Mouse (Mus musculus) right cerebral cortex, postnatal 4 days (tissue): Measurements from ENCODE around the gene Gabrr3.
A peak's percentile ranks its signal among the peaks of the same experiment; 100 is the strongest.
"Not testable (repeated sequence)": the region's sequence is repeated elsewhere in the genome, so short reads cannot be mapped to it uniquely, and the experiment has no call there.

ENCODE experiments used
- DNase-seq: peaks from one replicate; pipeline ENCODE4 v3.0.0-alpha.2; 2022

The Gabrr3 gene

DNA sequence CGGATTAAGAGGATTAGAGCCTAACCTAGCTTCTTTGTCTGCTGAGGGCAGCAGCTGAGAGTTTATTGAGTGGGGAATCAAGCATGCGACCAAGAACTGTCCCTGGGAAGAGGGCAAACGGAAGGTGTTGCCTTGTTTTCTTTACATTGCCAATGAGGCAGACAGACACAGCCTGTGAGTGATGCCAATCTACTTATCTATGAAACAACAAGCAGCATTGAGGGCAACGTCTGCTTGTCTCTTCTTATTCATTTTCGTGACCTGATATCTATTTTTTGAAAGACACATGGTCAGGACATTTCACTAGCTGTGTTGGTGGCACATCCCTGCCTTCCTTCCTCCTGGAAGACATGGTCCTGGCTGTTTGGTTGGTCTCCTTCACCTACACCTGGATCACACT lies at the start of gene Gabrr3:
Gene Gabrr3, plus strand, starts transcription at position 301 of the 400 bp plus-strand sequence.
- DNase-seq = no peak

DNA sequence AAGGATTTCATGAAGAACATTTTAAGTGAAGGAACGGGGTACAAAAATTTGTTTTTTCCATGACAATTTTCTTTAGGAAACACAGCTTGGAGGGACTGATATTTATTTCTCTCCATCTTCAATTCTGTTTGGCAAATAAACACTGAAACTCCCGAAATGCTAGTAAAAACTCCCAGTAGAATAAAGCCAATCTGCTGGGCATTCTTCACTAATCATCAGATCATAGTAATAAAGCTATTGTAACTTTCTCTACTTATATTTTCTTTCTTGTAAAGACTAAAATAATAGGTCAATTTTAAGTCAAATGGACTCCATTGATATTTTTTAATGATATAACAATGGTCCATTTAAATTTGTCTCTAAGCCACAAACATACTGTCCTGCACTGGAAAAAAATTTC lies 43.2 kb upstream of the Gabrr3 start, which contains the start of gene Olfr209:
Gene Olfr209, minus strand, starts transcription at position 101 of the 400 bp plus-strand sequence.
- no peak for DNase-seq

DNA sequence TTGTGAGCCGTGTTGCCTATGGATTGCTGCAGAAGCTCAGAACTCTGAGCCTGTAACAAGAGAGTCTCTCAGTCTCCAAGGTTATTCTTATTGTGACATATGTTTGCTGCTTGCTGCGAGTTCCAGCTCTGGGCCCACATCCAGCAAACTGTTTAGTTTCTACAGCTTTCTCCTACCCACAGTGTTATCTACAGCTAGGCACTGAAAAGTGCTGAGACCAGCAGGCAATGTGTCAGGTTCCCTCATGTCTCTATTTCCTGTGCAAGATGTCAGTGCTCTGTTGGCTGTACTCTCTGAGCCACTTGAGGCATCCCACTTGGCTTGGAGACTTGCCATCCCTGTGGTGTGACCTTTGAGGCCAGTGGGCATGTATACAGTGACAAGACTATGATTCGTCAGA lies 13.8 kb upstream of the Gabrr3 start:
- DNase-seq = peak; percentile 62

DNA sequence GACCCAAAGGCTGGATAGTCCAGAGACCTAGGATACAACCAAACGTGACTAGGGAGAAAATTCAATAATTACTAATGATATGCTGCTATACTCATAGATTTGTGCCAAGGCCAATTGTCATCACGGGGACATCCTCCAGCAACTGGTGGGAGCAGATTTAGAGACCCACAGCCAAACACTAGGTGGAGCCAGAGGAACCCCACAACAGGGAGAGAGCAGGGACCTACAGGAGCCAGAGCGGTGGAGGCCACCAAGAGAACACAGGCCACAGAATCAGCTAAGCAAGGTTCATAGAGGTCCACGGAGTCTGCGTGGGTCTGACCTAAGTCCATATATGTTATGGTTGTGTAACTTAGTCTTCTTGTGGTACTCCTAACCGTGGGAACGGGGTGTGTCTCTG lies 6.0 kb upstream of the Gabrr3 start:
- DNase-seq = no peak

DNA sequence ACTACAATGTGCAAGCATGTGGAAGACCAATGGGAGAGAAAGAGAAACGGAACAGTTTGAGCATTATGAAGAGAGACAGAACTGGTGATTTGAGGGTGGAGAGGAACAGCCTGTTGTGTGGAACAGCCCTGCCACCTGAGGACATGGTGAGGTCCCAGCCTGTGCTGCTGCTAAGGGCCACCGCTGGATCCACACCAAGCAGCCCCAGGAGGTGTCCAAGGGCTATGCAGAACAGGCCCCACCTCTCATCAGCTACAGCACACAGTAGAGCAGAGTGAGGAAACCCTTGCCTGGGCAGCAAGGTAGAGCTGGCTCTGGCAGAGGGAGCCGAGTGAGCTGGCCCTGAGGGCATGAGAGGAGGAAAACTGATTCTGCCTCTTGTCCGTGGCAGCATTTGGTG lies 5.1 kb upstream of the Gabrr3 start:
- no peak for DNase-seq

DNA sequence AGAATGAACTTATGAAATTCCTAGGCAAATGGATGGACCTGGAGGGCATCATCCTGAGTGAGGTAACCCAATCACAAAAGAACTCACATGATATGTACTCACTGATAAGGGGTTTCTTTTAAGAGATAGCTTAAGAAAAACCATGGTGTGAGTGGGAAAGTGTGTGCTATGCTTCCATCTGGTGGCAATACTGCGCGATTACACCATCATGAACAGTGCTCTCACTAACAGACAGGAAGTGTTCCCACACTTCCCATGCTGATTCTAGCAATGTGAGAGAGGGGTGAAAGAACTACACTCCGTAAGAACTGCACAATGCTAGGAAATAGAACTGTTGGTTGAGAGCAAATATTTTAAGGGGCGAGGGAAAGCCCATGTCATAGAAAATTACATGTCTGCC lies 3.4 kb upstream of the Gabrr3 start:
- no peak for DNase-seq

DNA sequence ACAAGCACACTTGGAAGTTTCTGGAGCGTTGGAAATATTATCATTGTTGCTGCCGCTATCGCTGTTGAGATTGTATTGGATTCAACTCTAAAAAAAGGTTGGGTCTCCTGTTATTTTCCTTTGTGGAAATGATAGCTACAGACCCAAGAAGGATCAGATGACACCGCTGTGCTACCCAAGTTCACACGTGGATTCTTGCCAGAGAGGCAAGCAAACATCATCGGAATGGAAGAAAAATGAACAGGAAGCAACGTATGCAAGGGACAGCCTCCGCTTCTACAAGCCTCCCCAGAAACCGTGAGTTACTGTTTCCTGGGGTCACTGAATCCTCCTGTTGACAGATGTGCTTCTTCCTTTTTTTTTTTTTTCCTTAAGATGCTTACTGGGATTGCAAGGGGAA lies 2.3 kb upstream of the Gabrr3 start:
- no peak for DNase-seq

DNA sequence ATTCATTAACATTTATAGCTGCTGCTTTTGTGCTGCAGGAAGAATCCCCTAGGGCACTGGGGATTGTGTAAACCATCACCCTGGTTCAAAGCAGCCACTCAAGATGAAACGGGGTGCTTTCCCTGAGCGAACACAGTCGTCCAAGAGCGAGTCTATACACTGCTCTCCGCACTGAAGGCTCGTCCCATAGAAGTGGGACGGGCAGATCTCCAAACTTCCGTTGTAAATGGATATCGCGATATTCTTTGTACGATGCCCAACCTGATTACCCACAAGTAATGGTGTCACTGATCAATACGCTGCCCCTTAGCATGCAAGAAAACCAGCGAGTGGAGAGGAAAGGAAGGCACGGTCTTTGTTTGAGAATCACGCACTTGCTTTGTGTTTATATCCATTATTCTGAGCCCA lies 2.2 kb downstream of the Gabrr3 start:
- no peak for DNase-seq

DNA sequence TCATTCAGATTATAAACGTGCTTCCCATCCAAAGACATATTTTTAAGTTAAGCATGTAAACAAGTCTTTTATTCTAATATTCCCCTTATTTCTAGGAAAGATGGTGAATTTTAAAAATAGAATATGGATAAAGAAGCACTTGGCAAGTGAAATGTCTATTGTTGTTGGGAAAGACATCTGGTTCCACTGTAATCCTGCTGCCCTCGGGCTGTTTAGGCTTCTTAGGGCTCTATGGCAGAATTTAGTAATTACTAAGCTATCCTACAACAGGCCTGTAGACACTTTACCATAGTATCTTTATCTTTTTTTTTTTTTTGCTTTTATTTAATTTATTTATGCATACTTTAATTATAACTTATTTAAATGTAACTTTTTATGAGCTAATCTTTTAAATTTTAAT lies 2.7 kb downstream of the Gabrr3 start:
- DNase-seq = no peak

DNA sequence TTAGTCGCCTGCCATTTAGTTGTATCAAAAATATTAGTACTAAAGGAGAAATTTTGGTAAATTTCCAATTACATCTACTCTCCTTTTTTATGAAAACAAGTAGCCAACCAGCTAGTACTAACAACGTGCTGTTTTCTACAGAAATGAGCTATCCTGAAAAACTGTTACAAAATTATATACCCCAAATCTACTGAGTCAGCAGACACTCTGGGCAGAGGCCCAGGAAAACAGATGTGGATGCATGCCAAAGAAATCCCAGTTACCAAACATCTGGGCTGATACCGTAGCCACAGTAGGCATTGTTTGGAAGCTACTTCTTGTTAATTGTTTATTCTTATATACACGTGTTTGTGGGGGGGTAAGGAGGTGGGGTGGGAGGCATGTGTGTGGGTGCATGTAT lies 6.3 kb downstream of the Gabrr3 start:
- DNase-seq = no peak

DNA sequence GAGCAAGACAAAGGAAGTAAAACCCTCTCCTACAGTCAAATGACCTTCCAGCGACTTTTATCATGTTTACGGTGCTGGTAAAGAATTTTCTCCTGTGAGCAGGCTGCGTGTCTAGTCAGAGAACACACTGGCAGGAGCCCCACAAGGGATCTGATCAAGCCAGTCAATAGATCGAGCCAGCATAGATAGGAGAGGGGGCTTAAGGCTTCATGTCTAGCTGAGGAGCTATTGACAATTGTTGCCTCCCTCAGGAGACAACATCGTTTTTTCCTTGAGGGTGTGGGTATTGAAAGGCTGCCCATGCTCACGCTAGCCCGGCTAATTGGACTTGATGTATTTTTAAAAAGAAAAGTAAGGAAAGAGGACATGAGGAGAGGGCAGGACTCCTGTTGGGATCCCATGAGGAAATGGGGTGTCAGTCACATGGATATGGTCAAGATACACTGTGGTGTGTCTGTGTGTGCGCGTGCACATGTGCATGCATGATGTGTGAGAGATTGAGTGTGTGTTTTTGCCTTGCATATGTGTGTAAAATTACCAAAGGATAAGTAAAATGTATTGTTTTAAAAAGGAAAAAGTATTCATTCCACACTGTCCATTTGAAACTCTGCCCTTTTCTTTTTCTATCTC lies 13.2 kb downstream of the Gabrr3 start:
- no peak for DNase-seq

DNA sequence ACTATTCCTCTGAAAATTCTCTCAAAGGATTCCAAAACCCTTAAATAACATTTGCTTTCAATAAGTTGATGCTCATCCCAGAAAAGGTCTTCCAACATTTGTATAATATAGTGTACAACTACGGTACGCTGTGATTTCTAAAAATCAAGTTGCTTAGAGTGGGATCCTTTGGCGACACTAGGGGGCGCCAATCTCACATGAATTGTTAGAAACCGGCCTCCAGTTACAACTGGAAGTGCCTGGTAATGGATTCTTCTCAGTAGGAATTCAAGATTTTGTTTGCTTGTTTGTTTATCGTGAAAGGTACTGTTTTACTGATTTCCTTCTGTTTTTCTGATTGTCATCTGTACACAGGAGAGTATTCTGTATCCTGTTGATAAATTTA lies 13.7 kb downstream of the Gabrr3 start:
- peak; percentile 87 for DNase-seq

DNA sequence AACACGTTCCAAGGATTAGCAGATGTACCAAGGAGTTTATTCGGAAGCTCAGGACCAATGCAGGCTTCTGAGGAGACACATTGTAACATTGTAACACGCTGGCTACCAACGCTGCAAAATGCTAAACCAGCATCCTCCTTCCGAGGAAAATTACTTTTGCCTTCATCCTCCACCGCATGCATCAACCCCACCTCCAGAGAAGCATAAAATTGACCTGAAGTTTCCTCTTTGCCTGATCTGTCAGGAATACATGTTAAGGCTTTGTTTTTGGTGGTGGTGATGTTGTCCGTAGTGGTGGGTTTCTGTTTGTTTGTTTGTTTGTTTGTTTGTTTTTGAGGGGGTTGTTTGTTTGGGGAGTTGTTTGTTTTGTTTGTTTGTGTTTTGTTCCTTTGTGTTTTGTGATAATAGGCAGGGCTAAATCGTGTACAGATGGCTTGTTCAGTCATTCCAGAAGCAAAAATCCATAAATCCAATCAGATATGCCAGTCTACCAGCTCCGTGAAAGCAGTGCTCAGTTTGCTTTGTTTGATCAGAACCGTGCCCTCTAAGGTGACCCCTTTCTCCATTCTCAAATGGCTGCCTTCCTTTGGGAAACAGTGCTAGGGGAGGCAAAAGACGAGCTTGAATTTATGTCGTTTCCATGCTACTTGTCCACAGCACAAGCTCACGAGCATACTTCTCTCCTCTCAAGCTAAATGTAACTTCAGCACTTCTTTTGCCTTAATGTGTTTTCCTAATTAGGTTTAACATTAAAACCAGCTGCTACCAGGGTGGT lies 14.6 kb downstream of the Gabrr3 start:
- no peak for DNase-seq

DNA sequence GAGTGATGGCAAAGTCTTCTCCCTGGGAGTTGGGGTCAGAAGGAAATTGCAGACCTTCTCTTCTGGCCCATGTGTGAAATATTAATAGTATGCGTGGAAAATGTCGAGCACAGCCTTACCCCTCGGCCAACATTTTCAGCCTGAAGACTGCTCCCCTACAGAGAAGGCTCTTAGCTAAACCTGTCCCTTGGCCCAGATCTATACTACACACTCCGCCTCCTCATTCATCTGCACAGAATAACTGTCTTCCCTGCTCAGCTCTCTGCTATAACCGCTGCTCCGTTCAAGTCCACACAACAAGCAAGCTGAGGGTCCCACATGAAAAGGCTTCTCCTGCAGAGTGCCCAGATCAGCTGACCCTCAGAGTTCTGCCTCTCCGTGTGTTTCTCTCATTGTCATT lies 20.8 kb downstream of the Gabrr3 start:
- DNase-seq = no peak

DNA sequence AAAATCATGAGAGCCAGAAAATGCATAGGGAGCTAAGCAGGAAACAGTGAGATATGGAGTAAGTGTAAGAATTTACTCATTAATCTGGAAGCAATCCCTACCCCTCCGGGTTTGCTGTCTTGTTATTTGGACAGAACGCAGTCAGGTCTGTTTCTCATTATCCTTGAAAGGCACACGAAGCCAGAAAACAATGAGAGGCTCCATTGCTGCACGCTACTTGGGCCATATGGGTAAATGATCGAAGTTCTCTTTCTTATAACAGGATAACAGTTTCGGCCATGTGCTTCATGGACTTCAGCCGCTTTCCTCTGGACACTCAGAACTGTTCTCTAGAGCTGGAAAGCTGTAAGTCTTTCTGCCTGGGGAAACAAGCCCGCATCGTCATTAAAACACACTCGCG lies 26.0 kb downstream of the Gabrr3 start:
- no peak for DNase-seq

DNA sequence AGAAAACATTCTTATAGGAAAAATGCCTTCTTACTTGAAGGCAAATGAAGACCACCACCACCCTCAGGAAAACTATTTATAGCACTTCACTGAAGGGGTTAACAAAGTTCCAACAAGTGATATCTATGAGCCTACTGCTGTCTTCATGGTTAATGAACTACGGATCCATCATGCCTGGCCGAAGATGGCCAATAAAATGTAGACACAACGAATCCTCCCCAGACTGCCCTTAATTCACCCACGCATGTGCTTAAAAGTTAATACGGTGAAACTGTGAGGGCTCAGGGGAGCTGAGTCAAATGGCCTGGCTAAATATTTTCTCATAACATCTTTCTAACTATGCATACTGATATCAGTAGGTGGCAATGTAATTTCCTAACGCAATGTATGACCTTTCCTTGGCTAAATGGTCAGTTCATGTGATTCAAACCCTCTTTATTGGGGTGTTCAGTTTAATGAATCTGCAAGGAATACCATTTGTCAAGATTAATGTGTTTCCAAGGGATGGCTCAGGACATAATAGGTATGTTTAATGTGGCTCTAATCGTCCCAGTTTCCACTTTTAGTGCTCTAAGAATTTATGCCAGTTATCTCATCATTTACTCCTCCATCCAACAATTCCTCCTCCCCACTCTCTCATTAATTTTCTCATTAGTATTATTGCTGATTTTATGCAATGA lies 37.9 kb downstream of the Gabrr3 start:
- DNase-seq = no peak

DNA sequence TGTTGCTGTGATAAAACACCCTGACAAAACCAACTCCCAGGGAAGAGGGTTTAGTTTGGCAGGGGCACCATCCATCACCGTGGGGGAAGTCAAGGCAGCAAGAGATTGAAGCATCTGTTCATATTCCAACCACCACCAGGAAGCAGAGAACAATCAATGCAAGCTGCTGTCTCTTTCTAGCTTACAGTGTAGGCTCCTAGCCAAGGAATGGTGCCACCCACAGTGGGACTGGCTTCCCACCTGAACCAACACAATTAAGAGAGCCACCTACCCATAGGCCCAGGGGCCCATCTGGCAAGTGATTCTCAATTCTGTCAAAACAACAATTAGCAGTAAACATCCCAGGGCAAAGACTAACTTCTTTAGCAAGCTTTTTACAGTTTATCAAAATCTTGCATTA lies 41.0 kb downstream of the Gabrr3 start:
- no peak for DNase-seq

DNA sequence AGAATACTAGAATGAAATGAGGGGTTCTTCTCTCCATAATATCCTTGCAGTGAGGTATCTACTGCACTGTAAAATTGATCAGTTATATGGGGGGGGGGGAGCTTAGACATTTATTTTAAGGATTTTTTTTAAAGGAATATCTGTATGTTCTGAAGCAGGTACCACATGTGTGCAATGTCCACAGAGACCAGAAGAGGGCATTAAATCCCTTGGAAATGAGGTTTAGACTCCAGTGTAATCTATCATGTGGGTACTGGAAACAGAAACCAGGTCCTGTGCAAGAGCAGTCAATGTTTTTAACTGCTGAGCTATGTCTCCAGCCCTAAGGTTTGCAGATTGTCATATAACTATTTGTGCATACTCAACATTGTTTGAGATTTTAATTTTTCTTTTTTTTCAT lies 42.0 kb downstream of the Gabrr3 start:
- DNase-seq = no peak

DNA sequence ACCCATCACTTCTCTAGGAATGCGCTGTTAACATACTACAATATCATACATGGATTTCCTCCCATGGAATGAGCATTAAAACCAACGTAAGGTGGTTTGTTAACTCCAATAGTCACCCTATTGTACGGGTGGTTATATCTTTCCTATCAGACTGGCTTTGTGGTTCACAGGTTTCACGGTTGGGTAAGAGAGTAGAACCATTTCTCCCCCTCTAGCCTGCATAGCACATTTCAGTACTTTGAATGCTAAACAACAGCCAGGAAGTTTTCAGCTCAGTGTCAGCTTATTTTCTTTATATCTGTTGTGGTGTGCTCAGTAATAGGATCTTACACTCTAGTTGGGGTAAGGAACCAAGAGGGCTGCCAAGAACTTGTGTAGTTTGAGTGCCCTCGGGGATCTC lies 44.7 kb downstream of the Gabrr3 start:
- DNase-seq = no peak

DNA sequence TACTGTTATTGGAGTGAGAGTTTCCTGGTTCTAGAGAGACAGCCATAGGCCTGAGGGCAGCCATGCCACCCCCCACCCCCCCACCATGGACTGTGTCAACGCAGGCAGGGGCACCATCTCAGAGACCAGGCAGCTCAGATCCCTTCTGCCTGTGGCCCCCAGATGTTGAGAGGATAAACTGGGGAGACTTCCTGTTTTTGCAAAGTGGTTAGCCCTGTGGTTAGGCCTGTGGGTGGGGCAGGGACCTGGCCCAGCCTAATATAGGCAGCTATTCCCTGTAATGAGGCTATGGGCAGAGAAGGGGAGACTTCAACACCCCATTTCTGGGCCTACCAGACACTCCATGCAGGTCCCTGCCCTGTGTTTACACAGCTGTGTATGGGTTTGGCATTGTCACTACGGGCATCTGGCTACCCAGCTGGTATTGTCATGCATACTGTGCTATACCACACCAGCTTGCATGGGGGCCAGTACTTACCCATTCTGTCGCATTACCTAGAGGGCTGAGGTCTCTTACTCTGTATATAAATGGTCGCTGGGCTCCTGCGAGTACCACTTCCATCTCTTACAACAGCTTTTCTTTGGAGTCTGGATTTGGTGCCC lies 52.2 kb downstream of the Gabrr3 start:
- DNase-seq = not testable (repeated sequence)

DNA sequence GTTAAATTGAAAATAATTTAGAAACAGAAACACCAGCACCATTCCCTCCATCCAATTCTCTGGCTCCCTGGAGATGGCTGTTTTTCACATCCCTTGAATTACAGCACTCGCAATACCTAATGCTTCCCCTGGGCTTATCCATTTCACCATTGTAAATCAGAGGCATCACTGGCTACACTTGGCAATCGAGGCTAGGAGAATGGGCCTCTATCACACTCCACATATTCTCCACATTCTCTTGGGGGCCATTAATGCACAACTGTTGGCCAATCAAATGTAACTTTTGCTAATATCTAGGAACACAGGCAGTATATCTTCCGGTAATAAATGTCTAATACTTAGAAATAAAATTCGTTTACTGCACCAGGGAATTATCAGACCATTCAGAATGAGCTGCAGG lies 56.4 kb downstream of the Gabrr3 start:
- DNase-seq = no peak

DNA sequence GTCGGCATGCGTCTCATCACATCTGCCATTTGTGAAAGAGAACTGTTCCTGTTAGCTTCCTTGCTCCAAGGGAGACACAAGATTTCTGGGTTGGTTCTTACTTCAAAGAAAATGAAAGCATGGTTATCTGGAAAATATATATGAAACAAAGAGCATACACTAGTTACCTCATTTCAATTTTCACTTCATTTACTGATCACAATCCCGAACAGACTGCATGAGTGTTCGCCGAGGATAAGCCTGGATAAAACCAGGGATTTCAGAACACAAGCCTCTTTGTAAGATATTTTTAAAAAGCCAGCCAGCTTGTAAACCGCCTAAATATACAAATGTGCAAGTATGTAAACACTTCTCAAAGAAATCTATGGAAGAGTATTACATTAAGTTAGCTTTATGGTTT lies 56.8 kb downstream of the Gabrr3 start:
- DNase-seq = no peak

DNA sequence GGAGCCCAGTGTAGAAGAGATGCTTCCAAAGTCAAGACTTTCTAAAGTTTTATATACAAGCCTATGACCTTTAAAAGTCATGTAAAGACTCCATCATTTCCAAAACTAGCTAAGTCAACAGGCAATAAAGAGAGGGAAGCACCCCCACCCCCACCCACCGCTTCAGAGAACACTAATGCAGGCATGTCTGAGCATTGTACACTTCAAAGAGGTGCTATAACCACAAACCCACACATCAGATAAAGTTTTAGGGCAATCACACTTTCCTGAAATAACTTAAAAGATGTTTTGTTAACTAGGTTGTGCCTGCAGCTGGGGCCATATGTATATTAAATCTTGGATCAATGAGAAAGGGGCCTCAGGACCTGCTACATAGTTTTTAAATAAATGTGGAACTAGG lies 62.7 kb downstream of the Gabrr3 start:
- DNase-seq = no peak
